Mouse (Mus musculus) T-helper 1 cell (primary cell): Measurements from ENCODE around the gene Gldc.

ENCODE experiments used
- in situ Hi-C: fragments of 300-600 bp; cut with MboI, MseI; formaldehyde crosslinking; loops from one replicate; pipeline ENCODE4 v1.15.1; 2025; ENCODE audit warnings: high pct_unique_total_duplicates

Gldc gene

GRCm38 (mm10) chr19:30158189-30158588 lies 17.0 kb downstream of the Gldc start:
- in situ Hi-C loops: no loop called here

- in situ Hi-C loops: no loop called here
Observed at GRCm38 (mm10) chr19:30157031-30157687, 18.1 kb downstream of the Gldc start.

GRCm38 (mm10) chr19:30153729-30154128 lies 21.5 kb downstream of the Gldc start:
- in situ Hi-C loops: no loop called here

DNA sequence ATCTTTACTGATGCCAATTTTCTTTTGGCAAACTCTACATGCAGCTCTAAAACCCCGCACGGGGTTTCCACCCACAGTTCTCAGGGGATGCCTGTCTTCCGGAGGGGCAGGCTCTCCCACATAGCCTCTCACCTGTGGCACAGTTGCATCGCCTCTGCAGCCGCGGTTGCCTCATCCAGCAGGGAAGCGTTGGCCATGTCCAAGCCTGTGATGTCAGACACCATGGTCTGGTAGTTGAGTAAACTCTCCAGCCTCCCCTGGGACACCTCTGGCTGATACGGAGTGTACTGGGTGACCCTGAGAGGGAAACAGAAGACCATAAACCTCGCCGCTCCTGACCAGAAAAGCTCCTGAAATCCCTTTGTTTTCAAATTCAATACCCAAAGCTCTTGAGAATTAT lies 23.9 kb downstream of the Gldc start:
- in situ Hi-C loops: no loop called here

GRCm38 (mm10) chr19:30149238-30149805 lies 25.9 kb downstream of the Gldc start:
- in situ Hi-C loops: no loop called here

- in situ Hi-C loops: no loop called here
Observed at GRCm38 (mm10) chr19:30147306-30147705, 27.9 kb downstream of the Gldc start.

- in situ Hi-C loops: no loop called here
Observed at GRCm38 (mm10) chr19:30146761-30147160, 28.5 kb downstream of the Gldc start.

- in situ Hi-C loops: no loop called here
Observed at GRCm38 (mm10) chr19:30145106-30145505, 30.1 kb downstream of the Gldc start.

DNA sequence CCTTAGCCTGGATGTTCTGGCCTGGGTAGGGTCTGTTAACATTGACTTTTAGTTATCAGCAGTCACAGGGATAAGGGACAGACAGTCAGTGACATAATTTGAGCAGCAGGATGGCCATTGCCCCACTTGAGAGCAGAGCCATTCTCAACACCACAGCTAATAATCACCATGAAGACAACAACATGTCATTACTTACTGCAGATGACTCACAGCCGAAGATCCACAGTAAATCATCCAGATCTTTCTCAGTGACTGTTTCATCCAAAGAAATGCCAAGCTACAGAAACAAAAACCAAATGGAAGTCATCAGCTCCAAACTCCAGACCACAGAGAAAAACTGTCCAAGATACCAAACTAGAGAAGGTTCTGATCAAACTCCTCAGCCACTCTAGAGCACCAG lies 38.9 kb downstream of the Gldc start:
- in situ Hi-C loops: no loop called here

DNA sequence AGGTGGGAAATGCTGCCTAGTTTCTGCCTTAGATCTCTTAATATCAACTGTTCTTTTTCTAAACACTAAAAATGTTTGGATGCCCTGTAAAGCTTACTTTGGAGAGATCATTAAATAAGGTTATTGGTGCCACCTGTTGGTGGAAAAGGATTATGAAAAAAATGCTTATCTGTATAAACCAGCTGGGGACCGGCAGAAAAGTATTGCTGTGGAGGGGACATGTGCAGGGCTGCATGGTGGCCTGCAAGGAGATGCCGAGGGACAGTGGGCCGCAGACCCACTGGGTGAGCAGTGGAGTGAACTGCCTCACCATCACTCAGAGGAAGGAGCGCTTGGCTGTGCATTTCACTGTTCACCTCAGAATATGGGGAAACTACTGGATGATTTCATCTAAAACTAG lies 47.1 kb downstream of the Gldc start:
- in situ Hi-C loops: no loop called here

GRCm38 (mm10) chr19:30125670-30126059 lies 49.6 kb downstream of the Gldc start:
- in situ Hi-C loops: no loop called here

DNA sequence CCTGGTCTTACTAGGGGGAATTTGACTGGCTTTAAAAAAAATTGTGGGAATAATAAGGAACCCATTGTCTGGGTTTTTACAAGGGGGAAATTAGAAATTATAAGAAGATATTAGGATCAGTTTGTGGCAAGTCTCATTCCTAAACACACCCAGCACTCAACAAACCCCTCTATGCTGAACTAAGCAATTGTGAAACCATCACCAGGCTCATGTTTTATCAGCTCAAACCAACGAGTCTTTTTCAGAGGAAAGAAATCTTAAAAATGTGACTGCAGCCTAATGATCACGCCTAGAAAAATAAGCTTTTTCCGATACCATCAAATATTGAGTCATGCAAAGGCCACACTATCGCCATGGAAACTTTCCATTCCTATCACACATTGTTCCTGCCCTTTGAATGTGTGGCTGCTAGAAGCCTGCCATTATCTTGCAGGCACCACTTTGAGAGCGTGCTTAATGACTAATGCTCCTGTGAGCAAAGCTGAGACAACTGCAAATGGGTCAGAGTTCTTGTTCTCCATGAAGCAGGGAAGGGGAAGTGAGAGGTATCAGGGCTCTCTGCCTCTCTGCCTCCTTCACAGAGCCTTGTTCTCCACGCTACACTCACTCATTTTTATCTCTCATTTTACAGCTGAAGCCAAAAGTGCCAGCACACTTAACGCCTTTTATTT lies 50.1 kb downstream of the Gldc start:
- in situ Hi-C loops: no loop called here

DNA sequence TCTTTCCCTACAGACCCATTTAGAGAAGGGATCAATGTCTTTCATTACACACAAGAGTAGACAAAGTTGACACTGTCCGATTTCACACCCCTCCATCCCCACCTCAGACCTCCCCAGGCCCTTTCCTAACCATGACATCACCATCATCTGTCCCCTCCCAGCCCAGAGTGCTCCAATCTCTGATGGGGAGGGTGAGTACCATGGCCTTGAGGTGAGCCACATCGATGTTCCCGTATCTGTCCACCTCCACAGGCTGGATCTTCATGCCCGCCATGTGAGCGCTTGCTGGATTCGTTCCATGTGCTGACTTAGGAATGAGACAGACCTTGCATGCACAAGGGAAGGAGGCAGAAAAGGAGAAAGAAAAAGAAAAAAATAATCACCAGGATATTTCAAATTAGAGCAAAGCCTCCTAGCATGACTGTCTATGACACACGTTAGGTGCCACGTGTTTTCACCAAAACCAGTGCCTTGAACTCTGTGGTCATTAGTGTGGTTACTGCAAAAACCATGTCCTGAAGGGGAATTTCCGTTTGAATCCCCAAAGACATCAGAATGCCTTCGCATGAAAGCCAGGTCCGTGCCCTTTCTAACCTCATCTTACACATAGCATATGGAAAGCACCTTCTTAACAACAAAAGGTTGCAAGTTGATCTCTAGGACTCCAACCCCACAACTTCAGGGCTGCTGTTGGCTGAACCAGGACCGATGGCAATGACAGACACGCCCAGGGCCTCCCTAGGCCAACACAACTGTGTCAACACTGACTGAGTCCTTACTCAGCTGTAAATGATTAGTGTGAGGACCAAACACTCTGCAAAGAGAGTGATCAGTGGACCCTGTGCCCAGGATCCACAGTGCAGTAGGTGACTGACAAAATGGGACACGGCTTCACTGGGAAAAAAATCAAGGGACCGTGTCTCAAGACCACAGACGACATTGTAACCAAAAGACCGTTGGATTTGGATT lies 56.6 kb downstream of the Gldc start:
- in situ Hi-C loops: no loop called here

DNA sequence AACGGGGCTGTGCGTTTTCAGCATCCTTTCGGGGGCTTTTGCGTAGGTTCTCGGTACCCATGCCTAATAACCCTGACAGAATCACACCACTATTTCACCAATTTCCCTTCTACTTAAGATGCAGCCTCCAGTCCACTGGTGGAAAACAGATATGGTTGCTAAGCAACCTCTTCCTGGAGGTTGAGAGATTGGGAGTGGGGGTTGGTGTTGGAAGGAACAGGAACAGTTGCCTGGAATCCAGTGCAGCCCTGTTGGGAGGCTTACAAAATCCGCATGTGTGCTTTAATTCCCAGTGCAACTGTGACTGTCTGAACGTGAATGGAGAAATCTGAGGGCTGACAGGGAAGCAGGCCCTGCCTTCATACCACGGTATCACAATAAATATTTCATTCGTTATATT lies 57.5 kb downstream of the Gldc start:
- in situ Hi-C loops: no loop called here

- in situ Hi-C loops: no loop called here
Observed at GRCm38 (mm10) chr19:30117241-30117640, 58.0 kb downstream of the Gldc start.

GRCm38 (mm10) chr19:30115606-30116005 lies 59.6 kb downstream of the Gldc start:
- in situ Hi-C loops: no loop called here

GRCm38 (mm10) chr19:30114919-30115441 lies 60.2 kb downstream of the Gldc start:
- in situ Hi-C loops: no loop called here

- in situ Hi-C loops: no loop called here
Observed at GRCm38 (mm10) chr19:30112961-30113688, 62.1 kb downstream of the Gldc start.

GRCm38 (mm10) chr19:30111421-30111820 lies 63.8 kb downstream of the Gldc start:
- in situ Hi-C loops: no loop called here

DNA sequence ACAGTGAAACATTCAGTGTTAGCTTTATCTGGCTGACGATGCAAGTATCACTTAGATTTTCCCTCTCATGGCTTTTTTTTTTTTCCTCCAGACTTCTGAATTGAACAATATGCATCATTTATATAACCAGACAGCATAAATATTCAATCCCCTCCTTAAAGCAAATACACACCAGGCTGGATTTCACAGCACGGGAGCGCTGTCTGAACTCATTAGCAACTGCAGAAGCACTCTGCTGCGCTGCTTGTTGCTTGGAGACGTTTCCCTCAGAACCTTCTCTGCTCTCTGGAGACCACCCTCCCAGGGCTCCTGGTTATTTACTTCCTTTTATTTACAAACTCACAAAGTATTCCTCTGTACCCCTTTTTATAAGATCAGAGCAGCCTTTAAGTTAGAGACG lies 66.1 kb downstream of the Gldc start:
- in situ Hi-C loops: no loop called here

- in situ Hi-C loops: no loop called here
Observed at GRCm38 (mm10) chr19:30108616-30109015, 66.6 kb downstream of the Gldc start.
